Mouse (Mus musculus) embryo, embryonic 10 days (tissue): ENCODE data around the gene Slc35d2.

ENCODE experiments used
- DNase-seq: peaks from one replicate; pipeline ENCODE4 v3.0.0-alpha.2; 2015; ENCODE audit warnings: low spot score

The Slc35d2 gene

GRCm38 (mm10) chr13:64110421-64110820 lies 18.7 kb downstream of the Slc35d2 start:
- DNase-seq: no peak

GRCm38 (mm10) chr13:64108381-64108850 lies 20.8 kb downstream of the Slc35d2 start:
- DNase-seq: no peak

GRCm38 (mm10) chr13:64107535-64107934 lies 21.6 kb downstream of the Slc35d2 start:
- peak; percentile 74 for DNase-seq

GRCm38 (mm10) chr13:64107105-64107504 lies 22.1 kb downstream of the Slc35d2 start:
- DNase-seq: no peak

GRCm38 (mm10) chr13:64105690-64106089 lies 23.5 kb downstream of the Slc35d2 start:
- no peak for DNase-seq

GRCm38 (mm10) chr13:64100186-64100585 lies 29.0 kb downstream of the Slc35d2 start:
- no peak for DNase-seq

- DNase-seq: peak; percentile 65
Observed at GRCm38 (mm10) chr13:64098992-64099391, 30.2 kb downstream of the Slc35d2 start.

- DNase-seq: peak; percentile 83
Observed at GRCm38 (mm10) chr13:64093341-64093740, 35.8 kb downstream of the Slc35d2 start.

- DNase-seq: no peak
Observed at GRCm38 (mm10) chr13:64092752-64093151, 36.4 kb downstream of the Slc35d2 start.

- no peak for DNase-seq
Observed at GRCm38 (mm10) chr13:64092141-64092540, 37.0 kb downstream of the Slc35d2 start.

GRCm38 (mm10) chr13:64091006-64091405 lies 38.2 kb downstream of the Slc35d2 start:
- no peak for DNase-seq

- DNase-seq: no peak
Observed at GRCm38 (mm10) chr13:64090278-64090677, 38.9 kb downstream of the Slc35d2 start.

GRCm38 (mm10) chr13:64089130-64089529 lies 40.0 kb downstream of the Slc35d2 start, which contains the start of gene Hsd17b3:
Gene Hsd17b3, minus strand, starts transcription at chr13:64089230.
- DNase-seq: no peak

- no peak for DNase-seq
Observed at GRCm38 (mm10) chr13:64088057-64088456, 41.1 kb downstream of the Slc35d2 start.

- no peak for DNase-seq
Observed at GRCm38 (mm10) chr13:64086036-64086435, 43.1 kb downstream of the Slc35d2 start.

GRCm38 (mm10) chr13:64083331-64083730 lies 45.8 kb downstream of the Slc35d2 start:
- DNase-seq: no peak

- peak; percentile 40 for DNase-seq
Observed at GRCm38 (mm10) chr13:64081012-64081919, 47.9 kb downstream of the Slc35d2 start.

GRCm38 (mm10) chr13:64077591-64077990 lies 51.6 kb downstream of the Slc35d2 start:
- no peak for DNase-seq

GRCm38 (mm10) chr13:64076074-64076473 lies 53.1 kb downstream of the Slc35d2 start:
- DNase-seq: no peak

GRCm38 (mm10) chr13:64066653-64067052 lies 62.5 kb downstream of the Slc35d2 start:
- no peak for DNase-seq

- DNase-seq: no peak
Observed at GRCm38 (mm10) chr13:64064276-64064675, 64.9 kb downstream of the Slc35d2 start.

- DNase-seq: no peak
Observed at GRCm38 (mm10) chr13:64060935-64061506, 68.1 kb downstream of the Slc35d2 start.

- no peak for DNase-seq
Observed at GRCm38 (mm10) chr13:64053959-64054358, 75.2 kb downstream of the Slc35d2 start.
